Mouse (Mus musculus): ENCODE measurements around the gene Irf7.

DNA sequence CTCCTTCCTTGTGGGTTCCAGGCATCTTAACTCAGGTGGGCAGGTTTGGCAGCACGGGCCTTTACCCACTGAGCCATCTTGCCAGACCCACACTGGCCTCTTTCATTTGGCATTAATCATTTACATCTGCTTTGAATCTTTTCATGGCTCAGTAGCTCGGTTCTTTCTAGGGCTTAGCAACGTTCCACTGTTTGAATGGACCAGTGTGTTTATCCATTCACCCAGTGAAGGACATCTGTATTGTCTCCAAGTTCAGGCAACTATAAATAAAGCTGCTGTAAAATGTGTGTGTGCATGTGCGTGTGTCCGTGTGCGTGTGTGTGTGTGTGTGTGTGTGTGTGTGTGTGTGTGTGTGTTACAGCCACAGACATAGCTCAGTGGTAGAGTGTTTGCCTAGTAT lies 15.2 kb upstream of the Irf7 start:
- no peak for TF ChIP-seq POLR2A (IDR thresholded peaks at IDR 0.05; ENCODE audit: control insufficient read depth, extremely low read depth, insufficient read depth, low read length, poor library complexity)
- no peak for TF ChIP-seq CTCF (IDR thresholded peaks at IDR 0.05; ENCODE audit: borderline replicate concordance, control insufficient read depth, extremely low read depth, insufficient read depth, low read length, poor library complexity)
